Mouse (Mus musculus): ENCODE results near the gene Mctp1.

- TF ChIP-seq GATA1 (IDR thresholded peaks at IDR 0.05; ENCODE audit: borderline replicate concordance, low read length) = no peak
- TF ChIP-seq FLI1 (IDR thresholded peaks at IDR 0.05; ENCODE audit: low read length) = no peak
Measured at GRCm38 (mm10) chr13:76422124-76422523, 37.8 kb downstream of the Mctp1 start.
